Mouse (Mus musculus): ENCODE measurements around the gene Ech1. TPM values are rescaled to one million over a fixed set of nuclear protein-coding genes. Genes with fewer than 3 reads are reported as not detected.

The Ech1 gene
- polyA plus RNA-seq, 1 experiment from 2014 or later: 72.0 TPM

GRCm38 (mm10) chr7:28825686-28826401 is 827 bp downstream of the Ech1 start:
- peak overlapping the region; percentile 89 for H3K27ac ChIP-seq
- H3K27me3 ChIP-seq (ENCODE audit: poor library complexity, severe bottlenecking): no peaks in the 10 kb centered on the region
- H3K4me1 ChIP-seq: peaks cover 25% of the 10 kb centered on the region
- peak overlapping the region; percentile 56 for H3K4me3 ChIP-seq
- peaks cover 42% of the 10 kb centered on the region for H3K36me3 ChIP-seq (replicated peaks)
- H3K9me3 ChIP-seq: peaks cover 6% of the 10 kb centered on the region; the same call in 1 of the 2 replicates
- DNase-seq (ENCODE audit: extremely low spot score, low spot score): no peak
- WGBS: 68% methylated on average over 11 of the region's 11 CpGs

- whole genome bisulfite sequencing: 96% methylated on average over 7 of the region's 7 CpGs
- Histone ChIP-seq H3K9me3 (peaks cover 6% of the 10 kb centered on the region; the same call in 1 of the 2 replicates), H3K4me3 (no peak overlapping the region; the same call in 1 of the 2 replicates), H3K36me3 (replicated peaks) (peaks cover 42% of the 10 kb centered on the region), H3K4me1 (peaks cover 20% of the 10 kb centered on the region), H3K27ac (no peak overlapping the region), H3K27me3 (ENCODE audit: poor library complexity, severe bottlenecking) (no peaks in the 10 kb centered on the region)
- no peak for DNase-seq (ENCODE audit: extremely low spot score, low spot score)
Measured at GRCm38 (mm10) chr7:28826402-28826772, 1.4 kb downstream of the Ech1 start.

GRCm38 (mm10) chr7:28827338-28827737 is 2.3 kb downstream of the Ech1 start:
- Histone ChIP-seq H3K36me3 (replicated peaks) (peaks cover 42% of the 10 kb centered on the region), H3K27me3 (ENCODE audit: poor library complexity, severe bottlenecking) (no peaks in the 10 kb centered on the region), H3K4me3 (no peak overlapping the region), H3K27ac (no peak overlapping the region), H3K9me3 (peaks cover 6% of the 10 kb centered on the region; the same call in 1 of the 2 replicates), H3K4me1 (peaks cover 17% of the 10 kb centered on the region)
- WGBS: 89% methylated on average over 3 of the region's 3 CpGs
- DNase-seq (ENCODE audit: extremely low spot score, low spot score): no peak

- no peak overlapping the region for H3K4me3 ChIP-seq
- 95% methylated on average over 8 of the region's 8 CpGs for WGBS
Measured at GRCm38 (mm10) chr7:28829821-28830220, 4.8 kb downstream of the Ech1 start.

GRCm38 (mm10) chr7:28830981-28831380 is 6.0 kb downstream of the Ech1 start:
- Histone ChIP-seq H3K9me3 (peaks cover 6% of the 10 kb centered on the region; the same call in 1 of the 2 replicates), H3K4me3 (no peak overlapping the region), H3K36me3 (replicated peaks) (peaks cover 31% of the 10 kb centered on the region), H3K27ac (no peak overlapping the region), H3K27me3 (ENCODE audit: poor library complexity, severe bottlenecking) (no peaks in the 10 kb centered on the region), H3K4me1 (peaks cover 5% of the 10 kb centered on the region)
- no peak for DNase-seq (ENCODE audit: extremely low spot score, low spot score)
- WGBS: 90% methylated on average over 5 of the region's 5 CpGs

More at GRCm38 (mm10) chr7:28829821-28830220, 4.8 kb downstream of the Ech1 start:
- no peak overlapping the region for H3K27ac ChIP-seq
- H3K36me3 ChIP-seq (replicated peaks): peaks cover 31% of the 10 kb centered on the region
- peaks cover 6% of the 10 kb centered on the region; the same call in 1 of the 2 replicates for H3K9me3 ChIP-seq
- no peaks in the 10 kb centered on the region for H3K27me3 ChIP-seq (ENCODE audit: poor library complexity, severe bottlenecking)
- peaks cover 13% of the 10 kb centered on the region for H3K4me1 ChIP-seq
- no peak for DNase-seq (ENCODE audit: extremely low spot score, low spot score)

GRCm38 (mm10) chr7:28831411-28832125 is 6.6 kb downstream of the Ech1 start:
- Histone ChIP-seq H3K9me3 (peaks cover 6% of the 10 kb centered on the region; the same call in 1 of the 2 replicates), H3K36me3 (replicated peaks) (peaks cover 31% of the 10 kb centered on the region), H3K4me3 (no peak overlapping the region), H3K27ac (no peak overlapping the region), H3K4me1 (no peaks in the 10 kb centered on the region), H3K27me3 (ENCODE audit: poor library complexity, severe bottlenecking) (no peaks in the 10 kb centered on the region)
- WGBS: 91% methylated on average over 17 of the region's 17 CpGs
- DNase-seq (ENCODE audit: extremely low spot score, low spot score): no peak

- no peak for DNase-seq (ENCODE audit: extremely low spot score, low spot score)
- no peaks in the 10 kb centered on the region for H3K27me3 ChIP-seq (ENCODE audit: poor library complexity, severe bottlenecking)
- H3K27ac ChIP-seq: no peak overlapping the region
- no peaks in the 10 kb centered on the region for H3K4me1 ChIP-seq
- 88% methylated on average over 6 of the region's 6 CpGs for WGBS
- no peak overlapping the region for H3K4me3 ChIP-seq
- H3K36me3 ChIP-seq (replicated peaks): peaks cover 31% of the 10 kb centered on the region
- H3K9me3 ChIP-seq: peaks cover 6% of the 10 kb centered on the region; the same call in 1 of the 2 replicates
Measured at GRCm38 (mm10) chr7:28832137-28832536, 7.1 kb downstream of the Ech1 start.

- Histone ChIP-seq H3K36me3 (replicated peaks) (peaks cover 31% of the 10 kb centered on the region), H3K27ac (no peak within 1 kb of the TSS), H3K27me3 (ENCODE audit: poor library complexity, severe bottlenecking) (no peaks in the 10 kb centered on the region), H3K4me3 (no peak within 1 kb of the TSS), H3K4me1 (no peaks in the 10 kb centered on the region), H3K9me3 (peaks cover 6% of the 10 kb centered on the region; the same call in 1 of the 2 replicates)
- 85% methylated on average over 6 of the region's 6 CpGs for WGBS
- DNase-seq (ENCODE audit: extremely low spot score, low spot score): no peak
Measured at GRCm38 (mm10) chr7:28833723-28834347, 8.8 kb downstream of the Ech1 start, which contains the start of gene Lgals4. Gene Lgals4 (plus strand): TSS chr7:28833854.

GRCm38 (mm10) chr7:28836936-28837335 is 11.9 kb downstream of the Ech1 start:
- DNase-seq (ENCODE audit: extremely low spot score, low spot score): no peak
- Histone ChIP-seq H3K27me3 (ENCODE audit: poor library complexity, severe bottlenecking) (no peaks in the 10 kb centered on the region), H3K27ac (no peak overlapping the region), H3K4me3 (no peak overlapping the region), H3K9me3 (no peaks in the 10 kb centered on the region), H3K4me1 (no peaks in the 10 kb centered on the region), H3K36me3 (replicated peaks) (peaks cover 4% of the 10 kb centered on the region)
- 85% methylated on average over 5 of the region's 5 CpGs for WGBS

- DNase-seq (ENCODE audit: extremely low spot score, low spot score): no peak
- Histone ChIP-seq H3K4me1 (no peaks in the 10 kb centered on the region), H3K9me3 (no peaks in the 10 kb centered on the region), H3K27me3 (ENCODE audit: poor library complexity, severe bottlenecking) (no peaks in the 10 kb centered on the region), H3K27ac (no peak overlapping the region), H3K36me3 (replicated peaks) (no peaks in the 10 kb centered on the region), H3K4me3 (no peak overlapping the region)
- 88% methylated on average over 9 of the region's 9 CpGs for WGBS
Measured at GRCm38 (mm10) chr7:28838331-28838730, 13.3 kb downstream of the Ech1 start.

- H3K4me1 ChIP-seq: peaks cover 5% of the 10 kb centered on the region; the same call in 1 of the 2 replicates
- H3K27me3 ChIP-seq (ENCODE audit: poor library complexity, severe bottlenecking): no peaks in the 10 kb centered on the region
- no peak overlapping the region for H3K4me3 ChIP-seq
- H3K9me3 ChIP-seq: peaks cover 6% of the 10 kb centered on the region
- WGBS: 89% methylated on average over 1 of the region's 1 CpGs
- no peaks in the 10 kb centered on the region for H3K36me3 ChIP-seq (replicated peaks)
- H3K27ac ChIP-seq: no peak overlapping the region
- DNase-seq (ENCODE audit: extremely low spot score, low spot score): no peak
Measured at GRCm38 (mm10) chr7:28847273-28847672, 22.3 kb downstream of the Ech1 start.

GRCm38 (mm10) chr7:28849700-28850236 is 24.8 kb downstream of the Ech1 start:
- peaks cover 9% of the 10 kb centered on the region for H3K9me3 ChIP-seq
- 44% methylated on average over 1 of the region's 1 CpGs for WGBS
- no peak overlapping the region for H3K27ac ChIP-seq
- H3K4me1 ChIP-seq: peaks cover 5% of the 10 kb centered on the region; the same call in 1 of the 2 replicates
- H3K27me3 ChIP-seq (ENCODE audit: poor library complexity, severe bottlenecking): no peaks in the 10 kb centered on the region
- no peak for DNase-seq (ENCODE audit: extremely low spot score, low spot score)
- no peak overlapping the region for H3K4me3 ChIP-seq
- no peaks in the 10 kb centered on the region for H3K36me3 ChIP-seq (replicated peaks)
